Mouse (Mus musculus) right cerebral cortex, postnatal 4 days (tissue): ENCODE results near the gene Srpk2.
"Not testable (repeated sequence)": the region's sequence is repeated elsewhere in the genome, so short reads cannot be mapped to it uniquely, and the experiment has no call there.

Source experiments
- DNase-seq: peaks from one replicate; pipeline ENCODE4 v3.0.0-alpha.2; 2022

The Srpk2 gene

GRCm38 (mm10) chr5:23604036-23604705 lies 80.2 kb downstream of the Srpk2 start:
- DNase-seq, result no peak

GRCm38 (mm10) chr5:23599750-23600537 lies 84.5 kb downstream of the Srpk2 start:
- DNase-seq, result no peak

- no peak for DNase-seq
These were observed 85.2 kb downstream of the Srpk2 start for GRCm38 (mm10) chr5:23599171-23599570.

GRCm38 (mm10) chr5:23598491-23598890 lies 85.9 kb downstream of the Srpk2 start:
- DNase-seq, result no peak

- no peak for DNase-seq
These were observed 86.4 kb downstream of the Srpk2 start for GRCm38 (mm10) chr5:23597999-23598398.

- DNase-seq, result no peak
These were observed 87.1 kb downstream of the Srpk2 start for GRCm38 (mm10) chr5:23597260-23597864.

- DNase-seq, result no peak
These were observed 88.0 kb downstream of the Srpk2 start for GRCm38 (mm10) chr5:23596326-23596965.

GRCm38 (mm10) chr5:23590298-23590697 lies 94.1 kb downstream of the Srpk2 start:
- DNase-seq, result not testable (repeated sequence)

- DNase-seq, result no peak
These were observed 96.8 kb downstream of the Srpk2 start for GRCm38 (mm10) chr5:23587614-23588013.

- DNase-seq, result no peak
These were observed 97.6 kb downstream of the Srpk2 start for GRCm38 (mm10) chr5:23586531-23587453.

GRCm38 (mm10) chr5:23581484-23582060 lies 102.8 kb downstream of the Srpk2 start:
- no peak for DNase-seq

GRCm38 (mm10) chr5:23579120-23579880 lies 105.1 kb downstream of the Srpk2 start:
- DNase-seq, result no peak

- DNase-seq, result no peak
These were observed 106.0 kb downstream of the Srpk2 start for GRCm38 (mm10) chr5:23578322-23578957.

- DNase-seq, result no peak
These were observed 106.6 kb downstream of the Srpk2 start for GRCm38 (mm10) chr5:23577847-23578246.

GRCm38 (mm10) chr5:23576336-23577094 lies 107.9 kb downstream of the Srpk2 start:
- DNase-seq, result no peak

GRCm38 (mm10) chr5:23573942-23574341 lies 110.5 kb downstream of the Srpk2 start:
- DNase-seq, result no peak

GRCm38 (mm10) chr5:23568188-23568587 lies 116.2 kb downstream of the Srpk2 start:
- DNase-seq, result no peak

GRCm38 (mm10) chr5:23566382-23566781 lies 118.0 kb downstream of the Srpk2 start:
- DNase-seq, result no peak

- DNase-seq, result no peak
These were observed 121.9 kb downstream of the Srpk2 start for GRCm38 (mm10) chr5:23562278-23563060.
